Comparison of ENCODE assay signal across 32 mouse cellular contexts in the genomic region with DNA sequence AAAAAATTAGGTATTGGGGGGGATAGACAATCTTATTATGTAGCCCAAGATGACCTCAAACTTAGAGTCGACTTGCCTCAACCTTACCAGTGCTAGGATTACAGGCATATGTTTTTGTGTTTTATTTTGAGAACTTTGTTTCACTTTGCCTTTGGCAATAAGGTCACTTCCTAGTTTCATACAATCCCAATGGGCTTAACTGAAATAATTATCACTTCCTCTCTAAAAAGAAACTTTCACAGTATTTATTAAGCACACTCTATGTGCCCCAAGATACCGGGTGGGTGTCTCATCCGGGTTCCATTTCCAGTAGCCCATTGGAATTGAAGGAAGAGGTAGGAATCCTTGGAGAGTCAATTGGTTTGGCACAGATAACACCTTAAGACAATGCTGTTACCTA. TPM values are rescaled to one million over a fixed set of nuclear protein-coding genes. Genes with fewer than 3 reads are reported as not detected.
DNase-seq lines count a peak whose midpoint lies in the region; ATAC-seq and TF ChIP-seq lines count a peak whose summit lies in the region.
"Had no signal": no experiment of that assay in that cellular context is flagged by ENCODE, and none has a peak within 500 bp of the region (broad histone marks: within the 10 kb centered on the region; RNA-seq: fewer than 3 reads in every experiment).

No protein-coding gene starts in this region.

- H3K4me3 ChIP-seq in heart, adult 2 months: no peak overlapping the region
- no peak overlapping the region for H3K4me3 ChIP-seq in heart, embryonic 12.5 days
- no peak overlapping the region for H3K4me3 ChIP-seq in bone marrow macrophage, adult 2 months (ENCODE audit: insufficient read depth, low read length)
- no peak overlapping the region for H3K4me3 ChIP-seq in hindbrain, embryonic 14.5 days (replicated peaks; ENCODE audit: low read length)
- H3K4me3 ChIP-seq: erythroblast, embryonic 14.5 days; heart, embryonic 13.5 days; intestine, embryonic 15.5 days; limb, embryonic 10.5 days; limb, embryonic 15.5 days; liver, embryonic 13.5 days; midbrain, embryonic 10.5 days; midbrain, embryonic 15.5 days; myocyte; neural tube, embryonic 12.5 days; stomach, embryonic 15.5 days had no signal

- no peaks in the 10 kb centered on the region for H3K27me3 ChIP-seq in heart, adult 2 months (ENCODE audit: control insufficient read depth, insufficient read depth, low read length)
- H3K27me3 ChIP-seq in heart, embryonic 12.5 days (replicated peaks): no peaks in the 10 kb centered on the region
- no peaks in the 10 kb centered on the region for H3K27me3 ChIP-seq in hindbrain, embryonic 14.5 days (ENCODE audit: control insufficient read depth, insufficient read depth, low read length)
- H3K27me3 ChIP-seq: heart, embryonic 13.5 days; intestine, embryonic 15.5 days; limb, embryonic 15.5 days; liver, embryonic 13.5 days; midbrain, embryonic 15.5 days; neural tube, embryonic 12.5 days; stomach, embryonic 15.5 days had no signal

- no peak overlapping the region for H3K4me2 ChIP-seq in heart, embryonic 12.5 days
- no peak overlapping the region for H3K4me2 ChIP-seq in hindbrain, embryonic 14.5 days (replicated peaks)
- H3K4me2 ChIP-seq: heart, embryonic 13.5 days; intestine, embryonic 15.5 days; limb, embryonic 15.5 days; liver, embryonic 13.5 days; midbrain, embryonic 15.5 days; neural tube, embryonic 12.5 days; stomach, embryonic 15.5 days had no signal

- H3K79me2 ChIP-seq in heart, adult 2 months (replicated peaks; ENCODE audit: control insufficient read depth, insufficient read depth, low read length): no peaks in the 10 kb centered on the region

- peaks cover 6% of the 10 kb centered on the region for H3K4me1 ChIP-seq in heart, adult 2 months (ENCODE audit: control insufficient read depth, insufficient read depth, low read length)
- H3K4me1 ChIP-seq in heart, embryonic 12.5 days (replicated peaks): no peaks in the 10 kb centered on the region
- peaks cover 20% of the 10 kb centered on the region for H3K4me1 ChIP-seq in bone marrow macrophage, adult 2 months (ENCODE audit: control insufficient read depth, insufficient read depth, low read length)
- H3K4me1 ChIP-seq in hindbrain, embryonic 14.5 days (replicated peaks; ENCODE audit: control insufficient read depth, insufficient read depth, low read length): no peaks in the 10 kb centered on the region
- H3K4me1 ChIP-seq: heart, embryonic 13.5 days; intestine, embryonic 15.5 days; limb, embryonic 10.5 days; limb, embryonic 15.5 days; liver, embryonic 13.5 days; midbrain, embryonic 10.5 days; midbrain, embryonic 15.5 days; neural tube, embryonic 12.5 days; stomach, embryonic 15.5 days had no signal

- H3K9ac ChIP-seq in heart, adult 2 months (ENCODE audit: low read depth, low read length): no peak overlapping the region
- no peak overlapping the region for H3K9ac ChIP-seq in heart, embryonic 12.5 days
- H3K9ac ChIP-seq in hindbrain, embryonic 14.5 days: no peak overlapping the region
- H3K9ac ChIP-seq: heart, embryonic 13.5 days; intestine, embryonic 15.5 days; limb, embryonic 15.5 days; liver, embryonic 13.5 days; midbrain, embryonic 15.5 days; neural tube, embryonic 12.5 days; stomach, embryonic 15.5 days had no signal

- no peak for DNase-seq in heart, adult 2 months
- no peak for DNase-seq in layer of hippocampus, adult 9-10 months (ENCODE audit: low spot score)
- no peak for DNase-seq in hindbrain, embryonic 14.5 days (ENCODE audit: low spot score)
- DNase-seq in urinary bladder, postnatal 36 days (ENCODE audit: low spot score in 2 of 2): no peak
- DNase-seq: adrenal gland, adult 8-10 months; cerebellum, adult 11 months; cerebellum, adult 9-11 months; heart, postnatal 14 days; kidney, adult 8-10 months; kidney, postnatal 4 days; liver, embryonic 13.5 days; lung, adult 18-20 months; lung, postnatal 4 days; right cerebral cortex, postnatal 4 days had no signal

- no peaks in the 10 kb centered on the region for H3K36me3 ChIP-seq in heart, adult 2 months (ENCODE audit: control insufficient read depth, insufficient read depth, low read length)
- H3K36me3 ChIP-seq in heart, embryonic 12.5 days: no peaks in the 10 kb centered on the region
- no peaks in the 10 kb centered on the region for H3K36me3 ChIP-seq in hindbrain, embryonic 14.5 days (replicated peaks; ENCODE audit: control insufficient read depth, insufficient read depth)
- H3K36me3 ChIP-seq: heart, embryonic 13.5 days; intestine, embryonic 15.5 days; limb, embryonic 15.5 days; midbrain, embryonic 15.5 days; neural tube, embryonic 12.5 days; stomach, embryonic 15.5 days had no signal

- TF ChIP-seq EP300 in heart, adult 2 months (IDR thresholded peaks at IDR 0.05; ENCODE audit: insufficient read depth, low read depth, low read length): no peak

- 44% methylated on average over 3 of the region's 3 CpGs for WGBS in heart, adult 2 months
- 89% methylated on average over 3 of the region's 3 CpGs for WGBS in heart, embryonic 12.5 days
- 92% methylated on average over 3 of the region's 3 CpGs for WGBS in hindbrain, embryonic 14.5 days

- intact Hi-C loops in heart, adult 2 months (cut with DNase I): no loop called here

- peak overlapping the region; percentile 61; the same call in 1 of the 2 replicates for H3K27ac ChIP-seq in heart, adult 2 months
- no peak overlapping the region for H3K27ac ChIP-seq in heart, embryonic 12.5 days (ENCODE audit: poor library complexity, severe bottlenecking)
- H3K27ac ChIP-seq in bone marrow macrophage, adult 2 months (ENCODE audit: insufficient read depth, low read depth, low read length): peak overlapping the region; percentile 53
- H3K27ac ChIP-seq in hindbrain, embryonic 14.5 days: no peak overlapping the region
- H3K27ac ChIP-seq: heart, embryonic 13.5 days; hindbrain, postnatal 0 days; intestine, embryonic 15.5 days; kidney, postnatal 0 days; limb, embryonic 10.5 days; limb, embryonic 15.5 days; liver, embryonic 13.5 days; midbrain, embryonic 10.5 days; midbrain, embryonic 15.5 days; neural tube, embryonic 12.5 days; stomach, embryonic 15.5 days had no signal

- TF ChIP-seq CTCF in heart, adult 2 months (IDR thresholded peaks at IDR 0.05): no peak
- TF ChIP-seq CTCF in bone marrow macrophage, adult 2 months (IDR thresholded peaks at IDR 0.05; ENCODE audit: low read depth, low read length): no peak

- no peak for ATAC-seq in heart, embryonic 12.5 days (ENCODE audit: insufficient number of reproducible peaks, low FRiP score)
- ATAC-seq in megakaryocyte, adult 5-6 weeks (ENCODE audit: poor library complexity, severe bottlenecking): peak; percentile 80
- no peak for ATAC-seq in hindbrain, embryonic 14.5 days (ENCODE audit: low FRiP score)
- ATAC-seq: activated CD4-positive, CD25-positive, alpha-beta regulatory T cell, adult 4 months; forebrain, embryonic 16.5 days; hindbrain, postnatal 0 days; intestine, embryonic 15.5 days; lung, postnatal 0 days; midbrain, embryonic 15.5 days had no signal

- 0 out of 2 replicates have a peak, but pooled peaks cover 3% of the 10 kb centered on the region for H3K9me3 ChIP-seq in heart, embryonic 12.5 days (replicated peaks)
- H3K9me3 ChIP-seq in hindbrain, embryonic 14.5 days (ENCODE audit: control insufficient read depth, low read length): no peaks in the 10 kb centered on the region
- H3K9me3 ChIP-seq: heart, embryonic 13.5 days; intestine, embryonic 15.5 days; limb, embryonic 10.5 days; limb, embryonic 15.5 days; liver, embryonic 13.5 days; midbrain, embryonic 10.5 days; midbrain, embryonic 15.5 days; neural tube, embryonic 12.5 days; stomach, embryonic 15.5 days had no signal

- TF ChIP-seq POLR2A in heart, adult 2 months (IDR thresholded peaks at IDR 0.05; ENCODE audit: insufficient read depth, low read depth, low read length): no peak
- TF ChIP-seq POLR2A in bone marrow macrophage, adult 2 months (IDR thresholded peaks at IDR 0.05; ENCODE audit: borderline replicate concordance, low read depth, low read length): no peak

RNA-seq across cellular contexts. Expression of gene Bmf, which starts 12.9 kb away (rescaled TPM):
- 1 to 10 TPM; 5.5 to 7.0 TPM for total RNA-seq in heart, adult 2 months (2021)
- 2.9 and 5.7 TPM in 2 replicates for polyA plus RNA-seq in heart, adult 2 months (2012; rRNA removed)
- polyA plus RNA-seq in heart, embryonic 12.5 days (2016; fragmentation: Nextera tagmentation; extraction: Ambion mirVana): 2.0 and 2.7 TPM in 2 replicates
- polyA plus RNA-seq in bone marrow macrophage, adult 2 months (2012; ENCODE audit: insufficient read depth, insufficient read length, missing spikeins): 30.0 and 44.1 TPM in 2 replicates
- total RNA-seq in megakaryocyte, adult 5-6 weeks (2015): 8.8 and 12.4 TPM in 2 replicates
- total RNA-seq in megakaryocyte, adult 5-6 weeks (2017): 9.7 and 11.5 TPM in 2 replicates
- polyA plus RNA-seq in hindbrain, embryonic 14.5 days (2014; fragmentation: Nextera tagmentation; extraction: Ambion mirVana): 3.3 and 3.8 TPM in 2 replicates

RNA-seq across cellular contexts. Expression of gene Bub1b, which starts 35.6 kb away (rescaled TPM):
- total RNA-seq in heart, adult 2 months (2021): 1 to 10 TPM in 1 of 2 experiments, under 1 TPM in 1; 0.65 to 1.8 TPM
- 0.25 and 1.1 TPM in 2 replicates for polyA plus RNA-seq in heart, adult 2 months (2012; rRNA removed)
- 84.2 and 86.9 TPM in 2 replicates for polyA plus RNA-seq in heart, embryonic 12.5 days (2016; fragmentation: Nextera tagmentation; extraction: Ambion mirVana)
- 43.3 and 49.9 TPM in 2 replicates for polyA plus RNA-seq in bone marrow macrophage, adult 2 months (2012; ENCODE audit: insufficient read depth, insufficient read length, missing spikeins)
- 48.8 and 63.4 TPM in 2 replicates for total RNA-seq in megakaryocyte, adult 5-6 weeks (2015)
- total RNA-seq in megakaryocyte, adult 5-6 weeks (2017): 139 TPM in 2 replicates
- 11.8 and 15.6 TPM in 2 replicates for polyA plus RNA-seq in hindbrain, embryonic 14.5 days (2014; fragmentation: Nextera tagmentation; extraction: Ambion mirVana)

Comparison
In these comparisons a context has a peak if more than half of its experiments do, and no peak if none do; other contexts are left out.
1. H3K27ac ChIP-seq: peak in heart, adult 2 months (single experiment) and bone marrow macrophage, adult 2 months (single experiment); none in heart, embryonic 12.5 days (single experiment) and hindbrain, embryonic 14.5 days (single experiment).